Mouse (Mus musculus): ENCODE data around the gene Gm5868. TPM values are rescaled to one million over a fixed set of nuclear protein-coding genes. Genes with fewer than 3 reads are reported as not detected.

The Gm5868 gene
- polyA plus RNA-seq, 1 experiment from 2014 or later: 3.3 TPM

DNA sequence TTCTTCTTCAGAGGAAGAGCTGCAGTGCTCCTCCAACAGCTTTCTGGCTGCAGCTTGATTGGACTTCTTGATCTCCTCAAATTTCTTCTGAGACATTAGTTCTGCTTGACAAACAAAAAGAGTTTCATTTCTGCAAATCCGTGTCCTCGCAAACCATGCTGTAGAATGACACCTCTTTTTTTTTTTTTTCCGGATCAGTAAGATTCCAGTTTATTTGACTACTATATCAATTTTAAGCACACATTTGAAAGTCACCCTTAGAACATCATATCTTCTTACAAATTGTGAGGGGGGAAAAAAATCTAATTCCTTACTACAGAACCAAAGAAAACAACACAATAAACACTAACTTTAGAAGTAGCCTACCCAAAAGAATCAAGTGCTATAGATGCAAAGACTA is 31.1 kb downstream of the Gm5868 start:
- no peak overlapping the region for H3K27ac ChIP-seq (ENCODE audit: low read length)
- no peak overlapping the region for H3K4me2 ChIP-seq (ENCODE audit: low read length)
- WGBS: 88% methylated on average over 3 of the region's 3 CpGs
- no peak overlapping the region for H3K9ac ChIP-seq (replicated peaks; ENCODE audit: low read depth, low read length)
- peaks cover 8% of the 10 kb centered on the region for H3K4me1 ChIP-seq (replicated peaks; ENCODE audit: control insufficient read depth, insufficient read depth, low read length)
- no peak for ATAC-seq
- H3K27me3 ChIP-seq (replicated peaks; ENCODE audit: control insufficient read depth, insufficient read depth, low read length): no peaks in the 10 kb centered on the region
- peaks cover 3% of the 10 kb centered on the region; the same call in 1 of the 2 replicates for H3K36me3 ChIP-seq (ENCODE audit: control insufficient read depth, insufficient read depth)
- no peak overlapping the region for H3K4me3 ChIP-seq (replicated peaks; ENCODE audit: low read length)
- no peaks in the 10 kb centered on the region for H3K9me3 ChIP-seq (ENCODE audit: control insufficient read depth, low read length)

DNA sequence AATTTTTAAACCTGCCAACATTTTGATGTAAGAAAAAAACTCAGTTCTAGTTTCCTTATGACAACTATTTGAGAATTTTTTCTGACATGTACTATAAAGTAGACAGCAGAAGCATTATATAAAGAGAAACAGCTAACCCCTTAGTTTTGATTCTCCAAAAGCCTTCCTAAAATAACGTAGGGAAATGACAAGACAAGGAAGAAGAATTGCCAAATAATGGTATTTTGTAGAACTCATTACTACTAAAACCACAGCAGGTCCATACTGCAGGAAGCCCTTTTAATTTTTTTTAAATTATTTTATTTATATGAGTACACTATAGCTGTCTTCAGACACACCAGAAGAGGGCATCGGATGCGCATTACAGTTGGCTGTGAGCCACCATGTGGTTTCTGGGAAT is 36.1 kb downstream of the Gm5868 start:
- Histone ChIP-seq H3K9ac (replicated peaks; ENCODE audit: low read depth, low read length) (no peak overlapping the region), H3K4me2 (ENCODE audit: low read length) (no peak overlapping the region), H3K27ac (ENCODE audit: low read length) (no peak overlapping the region), H3K27me3 (replicated peaks; ENCODE audit: control insufficient read depth, insufficient read depth, low read length) (no peaks in the 10 kb centered on the region), H3K4me1 (replicated peaks; ENCODE audit: control insufficient read depth, insufficient read depth, low read length) (no peaks in the 10 kb centered on the region), H3K9me3 (ENCODE audit: control insufficient read depth, low read length) (no peaks in the 10 kb centered on the region), H3K4me3 (replicated peaks; ENCODE audit: low read length) (no peak overlapping the region), H3K36me3 (ENCODE audit: control insufficient read depth, insufficient read depth) (peaks cover 3% of the 10 kb centered on the region; the same call in 1 of the 2 replicates)
- ATAC-seq: no peak
- 92% methylated on average over 3 of the region's 3 CpGs for WGBS

Other genes with a start within 250 kb of the Gm5868 start
- 0.11 and 0.16 TPM in 2 replicates for gene Corin, start 83.1 kb downstream of the Gm5868 start, polyA plus RNA-seq (2015; fragmentation: Nextera tagmentation; extraction: Ambion mirVana)
- gene Nfxl1, start 27.9 kb downstream of the Gm5868 start, polyA plus RNA-seq (2015; fragmentation: Nextera tagmentation; extraction: Ambion mirVana): 14.5 and 15.4 TPM in 2 replicates
- gene Zar1, start 6.3 kb downstream of the Gm5868 start, polyA plus RNA-seq (2015; fragmentation: Nextera tagmentation; extraction: Ambion mirVana): 1.1 and 1.9 TPM in 2 replicates
- gene Cnga1, start 56.7 kb upstream of the Gm5868 start, polyA plus RNA-seq (2015; fragmentation: Nextera tagmentation; extraction: Ambion mirVana): not detected in 2 replicates
- 0.20 TPM in 1 of 2 replicates, not detected in the other for gene Nipal1, start 60.2 kb upstream of the Gm5868 start, polyA plus RNA-seq (2015; fragmentation: Nextera tagmentation; extraction: Ambion mirVana)
- gene Txk, start 165.2 kb upstream of the Gm5868 start, polyA plus RNA-seq (2015; fragmentation: Nextera tagmentation; extraction: Ambion mirVana): 0.13 TPM in 1 of 2 replicates, not detected in the other